Mouse (Mus musculus): ENCODE results near the gene Rpl4.

Gene Rpl4

Small RNA genes within 50 kb of the gene (microRNA-seq; reads per million reads assigned to microRNA genes)
- 0 reads per million in 2 experiments for gene Gm24106

Measured in adrenal gland (tissue).